Mouse (Mus musculus) lung, postnatal 4 days (tissue): ENCODE measurements around the gene Igfbp6.
"Not testable (repeated sequence)": the region's sequence is repeated elsewhere in the genome, so short reads cannot be mapped to it uniquely, and the experiment has no call there.

Experiments used
- DNase-seq, 2 experiments: peaks; one replicate each; pipeline ENCODE4 v3.0.0; 2021

Igfbp6 gene

GRCm38 (mm10) chr15:102141120-102141519 lies 3.0 kb upstream of the Igfbp6 start:
- DNase-seq: no peak

DNA sequence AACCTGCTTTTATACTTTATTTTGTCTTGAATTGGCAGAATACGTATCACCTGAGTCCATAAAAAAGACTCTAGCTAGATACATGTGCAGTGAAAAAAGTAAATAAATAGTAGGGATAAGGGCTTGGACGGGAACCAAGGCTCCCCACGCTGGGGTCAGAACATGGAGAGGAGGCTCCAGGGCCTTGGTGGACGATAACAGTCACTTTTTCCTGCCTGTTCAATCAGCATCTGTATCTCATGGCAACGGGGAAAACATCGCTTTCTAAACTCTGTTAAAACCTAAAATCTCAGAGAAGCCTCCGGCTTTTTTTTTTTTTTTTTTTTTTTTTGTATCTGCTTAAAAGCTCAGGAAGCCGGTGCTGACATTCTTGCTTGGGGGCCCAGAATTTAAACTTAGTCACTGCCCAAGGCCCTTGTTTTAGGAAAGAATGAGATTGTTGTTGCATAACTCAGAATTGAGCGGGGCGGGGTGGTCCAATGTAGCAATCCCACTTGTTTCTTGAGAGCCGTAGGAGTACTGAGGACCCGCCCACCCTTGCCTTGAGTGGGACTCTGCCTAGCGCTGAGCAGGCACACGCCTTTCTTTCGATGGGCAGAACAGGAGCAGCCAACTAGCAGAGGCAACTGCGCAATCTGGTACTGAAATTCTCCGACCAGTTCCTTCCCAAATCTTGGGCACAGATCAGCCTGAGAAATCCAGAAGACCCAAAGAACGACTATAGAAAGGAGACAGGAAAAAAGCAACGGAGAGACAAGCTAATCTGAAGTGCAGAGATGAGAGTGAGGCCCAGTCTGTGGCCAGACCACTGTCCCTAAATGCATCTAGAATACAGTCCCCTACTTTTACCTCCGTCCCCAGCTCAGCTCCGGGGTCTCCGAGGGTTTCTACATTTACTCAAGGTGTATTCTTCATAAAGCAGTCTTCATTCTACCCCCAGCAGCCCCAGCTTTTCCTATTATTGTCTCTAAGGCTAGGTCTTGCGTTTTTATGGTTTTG lies 949 bp upstream of the Igfbp6 start:
- peak; percentile 80 to 89 for DNase-seq

DNA sequence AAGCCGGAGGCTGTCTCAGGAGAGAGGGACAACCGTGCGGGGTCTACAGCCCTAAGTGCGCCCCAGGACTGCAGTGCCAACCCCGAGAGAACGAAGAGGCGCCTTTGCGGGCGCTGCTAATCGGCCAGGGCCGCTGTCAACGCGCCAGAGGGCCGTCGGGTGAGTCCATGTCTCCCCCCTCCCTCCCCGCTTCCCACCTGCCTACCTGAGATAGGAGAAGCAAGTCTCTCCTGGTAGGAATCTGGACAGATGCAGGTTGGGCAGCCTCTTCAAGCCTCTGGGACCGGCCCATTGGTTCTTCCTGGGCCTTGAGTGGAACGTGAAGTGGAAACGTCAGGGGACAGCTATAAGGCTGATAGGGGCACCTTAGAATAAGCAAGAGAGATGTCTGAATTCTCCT lies 564 bp downstream of the Igfbp6 start:
- no peak for DNase-seq

- DNase-seq: no peak
Measured at GRCm38 (mm10) chr15:102145330-102145729, 1.2 kb downstream of the Igfbp6 start.

- no peak for DNase-seq
Measured at GRCm38 (mm10) chr15:102146089-102146488, 1.9 kb downstream of the Igfbp6 start.

DNA sequence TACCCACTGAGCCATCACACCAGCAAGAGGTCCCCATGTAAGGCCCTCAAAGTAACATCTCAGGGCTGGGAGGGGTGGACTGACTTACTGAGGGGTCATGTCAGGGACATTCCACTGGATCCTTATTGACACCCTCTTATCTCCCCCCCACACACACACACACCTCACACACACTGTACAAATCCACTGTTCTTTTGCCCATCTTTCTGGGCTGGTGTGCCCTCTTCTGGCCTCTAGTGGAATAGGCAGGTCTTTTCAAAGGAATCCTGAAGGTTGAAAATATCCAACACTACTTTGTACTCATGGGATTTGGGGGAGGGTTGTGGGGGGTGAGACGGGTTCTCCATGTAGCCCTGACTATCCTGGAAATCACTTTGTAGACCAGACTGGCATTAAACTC lies 2.7 kb downstream of the Igfbp6 start:
- DNase-seq: peak; percentile 41 to 58

- DNase-seq: no peak
Measured at GRCm38 (mm10) chr15:102147674-102148402, 3.7 kb downstream of the Igfbp6 start.

GRCm38 (mm10) chr15:102149561-102149960 lies 5.4 kb downstream of the Igfbp6 start:
- DNase-seq: no peak

GRCm38 (mm10) chr15:102150301-102151135 lies 6.4 kb downstream of the Igfbp6 start, which contains the start of gene Soat2:
TSS of gene Soat2 (plus strand) at chr15:102150526.
- DNase-seq: peak; percentile 66 to 69

GRCm38 (mm10) chr15:102152646-102153045 lies 8.5 kb downstream of the Igfbp6 start:
- DNase-seq: no peak

- not testable (repeated sequence) for DNase-seq
Measured at GRCm38 (mm10) chr15:102155006-102155405, 10.8 kb downstream of the Igfbp6 start.

DNA sequence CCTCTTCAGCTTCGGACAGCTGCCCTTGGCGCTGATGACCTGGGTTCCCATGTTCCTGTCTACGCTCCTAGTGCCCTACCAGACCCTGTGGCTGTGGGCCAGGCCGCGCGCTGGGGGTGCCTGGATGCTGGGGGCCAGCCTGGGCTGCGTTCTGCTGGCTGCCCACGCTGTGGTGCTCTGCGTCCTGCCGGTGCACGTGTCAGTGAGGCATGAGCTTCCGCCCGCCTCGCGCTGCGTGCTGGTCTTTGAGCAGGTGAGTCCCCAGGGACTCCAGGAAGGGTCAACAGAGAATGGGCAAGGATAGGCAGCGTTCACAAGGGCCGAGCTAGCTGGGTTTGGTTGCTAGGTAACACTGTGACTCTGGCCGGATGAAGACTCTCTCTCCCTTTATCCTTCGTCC lies 12.7 kb downstream of the Igfbp6 start:
- no peak for DNase-seq

DNA sequence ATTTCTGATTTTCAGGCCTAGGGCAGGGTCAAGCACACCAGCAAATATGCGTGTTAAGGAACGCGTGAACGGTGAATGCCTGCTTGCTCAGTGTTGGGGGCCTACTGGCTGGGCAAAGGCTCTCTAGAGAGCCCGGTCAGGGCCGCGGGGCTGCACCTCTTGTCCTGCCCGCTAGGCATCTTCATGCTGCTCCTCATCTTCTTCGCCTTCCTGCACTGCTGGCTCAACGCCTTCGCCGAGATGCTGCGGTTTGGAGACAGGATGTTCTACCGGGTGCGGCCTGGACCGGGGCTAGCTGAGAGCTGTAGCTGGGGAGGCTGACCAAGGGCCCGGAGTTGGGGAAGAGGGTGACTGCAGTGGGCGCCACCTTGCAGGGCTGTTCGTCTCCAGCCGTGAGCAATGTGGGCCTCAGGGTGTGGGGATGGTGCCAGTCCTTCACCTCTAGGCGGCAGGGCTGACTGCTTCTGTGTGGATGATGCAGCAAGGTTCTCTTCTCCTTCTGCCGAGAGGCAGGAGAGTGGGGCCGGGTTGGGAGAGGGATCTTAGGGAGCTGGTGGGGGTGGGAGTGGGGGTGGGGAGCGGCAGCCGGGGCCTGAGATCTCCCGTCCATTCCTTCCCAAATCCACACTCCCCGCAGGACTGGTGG lies 16.4 kb downstream of the Igfbp6 start:
- DNase-seq: no peak

DNA sequence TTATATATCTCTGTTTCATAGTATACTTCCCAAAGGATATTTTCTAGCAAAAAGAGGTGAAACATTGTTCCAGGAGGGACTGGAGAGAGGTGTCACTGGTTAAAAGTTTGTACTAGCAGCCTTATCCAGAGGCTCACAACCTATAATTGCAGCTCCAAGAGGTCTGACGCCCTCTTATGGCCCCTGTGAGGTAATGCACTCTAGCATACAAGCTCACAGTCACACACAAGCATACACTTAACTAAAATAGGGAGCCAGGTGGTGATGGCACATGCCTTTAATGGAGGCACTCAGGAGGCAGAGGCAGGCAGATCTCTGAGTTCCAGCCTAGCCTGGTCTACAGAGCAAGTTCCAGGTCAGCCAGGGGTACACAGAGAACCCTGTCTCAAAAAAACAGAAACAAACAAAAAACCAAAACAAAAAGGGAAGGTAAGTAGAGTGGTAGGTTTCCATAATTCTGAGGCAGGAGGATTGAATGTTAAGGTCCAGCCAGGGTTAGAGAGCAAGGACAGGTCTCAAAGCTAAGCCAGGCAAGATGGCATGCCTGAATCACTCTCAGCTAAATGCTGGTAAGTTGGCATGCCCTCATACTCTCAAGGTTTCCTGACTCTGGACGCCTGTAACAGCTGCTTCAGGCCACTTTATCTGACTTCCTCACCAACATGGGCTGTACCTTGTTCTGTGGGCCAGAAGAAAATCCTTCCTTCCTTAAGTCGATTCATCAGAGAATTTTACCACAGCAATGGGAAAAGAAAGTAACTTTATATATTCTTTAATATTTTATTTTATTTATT lies 19.9 kb downstream of the Igfbp6 start:
- no peak for DNase-seq

GRCm38 (mm10) chr15:102165468-102166100 lies 21.4 kb downstream of the Igfbp6 start:
- no peak for DNase-seq

- DNase-seq: peak in 1 of 2 experiments; percentile 44
Measured at GRCm38 (mm10) chr15:102167620-102168021, 23.5 kb downstream of the Igfbp6 start.

- no peak for DNase-seq
Measured at GRCm38 (mm10) chr15:102169064-102169463, 24.9 kb downstream of the Igfbp6 start.

DNA sequence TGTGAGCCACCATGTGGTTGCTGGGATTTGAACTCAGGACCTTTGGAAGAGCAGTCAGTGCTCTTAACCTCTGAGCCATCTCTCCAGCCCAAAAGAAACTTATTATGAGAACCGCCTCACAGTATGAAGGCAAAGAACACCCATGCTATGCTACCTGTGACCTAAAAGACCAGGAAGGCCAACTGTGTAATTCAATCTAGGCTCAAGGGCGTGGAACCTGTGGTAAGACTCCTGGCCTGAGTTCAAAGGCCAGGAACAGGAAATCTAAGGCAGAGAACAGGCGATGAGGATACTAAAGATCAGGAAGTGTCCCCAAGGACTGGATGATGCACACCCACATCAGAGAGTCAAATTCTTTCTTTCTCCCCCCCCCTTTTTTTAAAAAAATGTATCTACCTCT lies 29.4 kb downstream of the Igfbp6 start:
- DNase-seq: no peak

- peak in 1 of 2 experiments; percentile 51 for DNase-seq
Measured at GRCm38 (mm10) chr15:102175736-102176319, 31.7 kb downstream of the Igfbp6 start.

GRCm38 (mm10) chr15:102176571-102177316 lies 32.6 kb downstream of the Igfbp6 start:
- DNase-seq: no peak
